Mouse (Mus musculus) forebrain, embryonic 16.5 days (tissue): ENCODE results near the gene Tns1. TPM values are rescaled to one million over a fixed set of nuclear protein-coding genes. Genes with fewer than 3 reads are reported as not detected.

Experiments used
- ATAC-seq: fragments of 200-750 bp; cut with Nextera tagmentation; 2 replicates; pipeline ENCODE4 v1.8.0; 2017; ENCODE audit warnings: mild to moderate bottlenecking, moderate library complexity
- H3K27ac ChIP-seq: fragments of 300-500 bp; sonication (generic); 2 replicates; pipeline ENCODE4 v1.5.1; 2014; ENCODE audit warnings: low read length, control low read depth
- H3K27me3 ChIP-seq: fragments of 300-500 bp; sonication (generic); replicated peaks from 2 replicates; pipeline ENCODE4 v1.6.1; 2014; ENCODE audit warnings: low read length; ENCODE audit not compliant: control insufficient read depth, insufficient read depth
- H3K36me3 ChIP-seq: fragments of 300-500 bp; sonication (generic); 2 replicates; pipeline ENCODE4 v1.6.1; 2014; ENCODE audit not compliant: control insufficient read depth, insufficient read depth
- H3K4me1 ChIP-seq: fragments of 300-500 bp; sonication (generic); replicated peaks from 2 replicates; pipeline ENCODE4 v1.6.1; 2014; ENCODE audit warnings: low read length; ENCODE audit not compliant: control insufficient read depth, insufficient read depth
- H3K4me2 ChIP-seq: fragments of 300-500 bp; sonication (generic); 2 replicates; pipeline ENCODE4 v1.6.1; 2014; ENCODE audit warnings: mild to moderate bottlenecking, low read length, control low read depth
- H3K4me3 ChIP-seq: fragments of 300-500 bp; sonication (generic); replicated peaks from 2 replicates; pipeline ENCODE4 v1.5.1; 2014; ENCODE audit warnings: mild to moderate bottlenecking, low read length, control low read depth
- H3K9ac ChIP-seq: fragments of 300-500 bp; sonication (generic); replicated peaks from 2 replicates; pipeline ENCODE4 v1.6.1; 2014; ENCODE audit warnings: low read depth, low read length, control low read depth
- H3K9me3 ChIP-seq: fragments of 300-500 bp; sonication (generic); 2 replicates; pipeline ENCODE4 v1.6.1; 2016; ENCODE audit warnings: low read length; ENCODE audit not compliant: control insufficient read depth
- WGBS: fragments of 180-500 bp; shearing (Covaris S2); extraction: QIAGEN DNeasy Blood & Tissue Kit; methylation state at CpG from one replicate; pipeline ENCODE4 v1.1.7; 2014; 5-methylcytosine and 5-hydroxymethylcytosine counted together
- polyA plus RNA-seq: library from polyadenylated mRNA; unstranded; fragments of >200 nt; fragmentation: Nextera tagmentation; extraction: Ambion mirVana; gene quantifications from 2 replicates; pipeline ENCODE4 v1.2.1, GENCODE M21; 2015

Tns1 gene
- polyA plus RNA-seq, 1 experiment from 2014 or later = 10.7 TPM

GRCm38 (mm10) chr1:74124991-74125552 lies 823 bp upstream of the Tns1 start, which contains the start of gene Rufy4:
Gene Rufy4, plus strand, starts transcription at chr1:74125541.
- H3K36me3 ChIP-seq = no peaks in the 10 kb centered on the region
- H3K9ac ChIP-seq = peak within 1 kb of the TSS; percentile 59
- WGBS = 2% methylated on average over 12 of the region's 12 CpGs
- no peak within 1 kb of the TSS for H3K27ac ChIP-seq
- H3K4me1 ChIP-seq = peaks cover 25% of the 10 kb centered on the region
- no peaks in the 10 kb centered on the region for H3K9me3 ChIP-seq
- H3K4me3 ChIP-seq = peak within 1 kb of the TSS; percentile 53
- H3K4me2 ChIP-seq = peak within 1 kb of the TSS; percentile 93
- ATAC-seq = peak; percentile 43
- H3K27me3 ChIP-seq = no peaks in the 10 kb centered on the region; the same call in 1 of the 2 replicates

- H3K27me3 ChIP-seq = no peaks in the 10 kb centered on the region; the same call in 1 of the 2 replicates
- 65% methylated on average over 8 of the region's 8 CpGs for WGBS
- no peak overlapping the region for H3K27ac ChIP-seq
- no peaks in the 10 kb centered on the region for H3K36me3 ChIP-seq
- H3K9ac ChIP-seq = no peak overlapping the region
- no peak overlapping the region for H3K4me2 ChIP-seq
- H3K9me3 ChIP-seq = no peaks in the 10 kb centered on the region
- peaks cover 31% of the 10 kb centered on the region for H3K4me1 ChIP-seq
- H3K4me3 ChIP-seq = no peak overlapping the region
- ATAC-seq = no peak
These were observed 1.0 kb downstream of the Tns1 start for GRCm38 (mm10) chr1:74123215-74123614.

- Histone ChIP-seq H3K27me3 (no peaks in the 10 kb centered on the region; the same call in 1 of the 2 replicates), H3K9ac (no peak overlapping the region), H3K4me2 (no peak overlapping the region), H3K4me1 (peaks cover 31% of the 10 kb centered on the region), H3K9me3 (no peaks in the 10 kb centered on the region), H3K36me3 (no peaks in the 10 kb centered on the region), H3K4me3 (no peak overlapping the region), H3K27ac (no peak overlapping the region)
- WGBS = 37% methylated on average over 9 of the region's 9 CpGs
- peak; percentile 51 for ATAC-seq
These were observed 2.2 kb downstream of the Tns1 start for GRCm38 (mm10) chr1:74121821-74122576.

- Histone ChIP-seq H3K4me1 (peaks cover 31% of the 10 kb centered on the region), H3K27me3 (no peaks in the 10 kb centered on the region; the same call in 1 of the 2 replicates), H3K27ac (no peak overlapping the region), H3K9ac (no peak overlapping the region), H3K36me3 (no peaks in the 10 kb centered on the region), H3K4me2 (no peak overlapping the region), H3K9me3 (no peaks in the 10 kb centered on the region), H3K4me3 (no peak overlapping the region)
- ATAC-seq = no peak
- WGBS = 73% methylated on average over 7 of the region's 7 CpGs
These were observed 3.1 kb downstream of the Tns1 start for GRCm38 (mm10) chr1:74121138-74121537.

- Histone ChIP-seq H3K9me3 (no peaks in the 10 kb centered on the region), H3K4me2 (no peak overlapping the region), H3K4me3 (no peak overlapping the region), H3K27ac (no peak overlapping the region), H3K4me1 (peaks cover 20% of the 10 kb centered on the region), H3K36me3 (no peaks in the 10 kb centered on the region), H3K9ac (no peak overlapping the region), H3K27me3 (no peaks in the 10 kb centered on the region)
- WGBS = 21% methylated on average over 1 of the region's 1 CpGs
- ATAC-seq = peak; percentile 54
These were observed 5.1 kb downstream of the Tns1 start for GRCm38 (mm10) chr1:74119115-74119514.

GRCm38 (mm10) chr1:74117876-74118275 lies 6.4 kb downstream of the Tns1 start:
- Histone ChIP-seq H3K4me2 (no peak overlapping the region), H3K4me1 (peaks cover 19% of the 10 kb centered on the region), H3K9ac (no peak overlapping the region), H3K27ac (no peak overlapping the region), H3K9me3 (no peaks in the 10 kb centered on the region), H3K4me3 (no peak overlapping the region), H3K36me3 (no peaks in the 10 kb centered on the region), H3K27me3 (no peaks in the 10 kb centered on the region)
- ATAC-seq = no peak
- WGBS = 87% methylated on average over 6 of the region's 6 CpGs

GRCm38 (mm10) chr1:74113071-74113470 lies 11.2 kb downstream of the Tns1 start:
- Histone ChIP-seq H3K9ac (0 out of 2 replicates have a peak overlapping the region, but pooled peaks have one; percentile 17), H3K27ac (no peak overlapping the region), H3K4me2 (no peak overlapping the region), H3K4me3 (no peak overlapping the region), H3K36me3 (no peaks in the 10 kb centered on the region), H3K27me3 (no peaks in the 10 kb centered on the region), H3K4me1 (peaks cover 19% of the 10 kb centered on the region), H3K9me3 (no peaks in the 10 kb centered on the region)
- WGBS = 70% methylated on average over 3 of the region's 3 CpGs
- no peak for ATAC-seq

- Histone ChIP-seq H3K4me1 (peaks cover 19% of the 10 kb centered on the region), H3K4me3 (no peak overlapping the region), H3K36me3 (no peaks in the 10 kb centered on the region), H3K9ac (no peak overlapping the region), H3K27ac (peak overlapping the region; percentile 41; the same call in 1 of the 2 replicates), H3K9me3 (no peaks in the 10 kb centered on the region), H3K27me3 (no peaks in the 10 kb centered on the region), H3K4me2 (no peak overlapping the region)
- ATAC-seq = no peak
- 14% methylated on average over 6 of the region's 6 CpGs for WGBS
These were observed 12.6 kb downstream of the Tns1 start for GRCm38 (mm10) chr1:74111696-74112030.

GRCm38 (mm10) chr1:74110932-74111695 lies 13.1 kb downstream of the Tns1 start:
- H3K36me3 ChIP-seq = no peaks in the 10 kb centered on the region
- peak overlapping the region; percentile 41 for H3K27ac ChIP-seq
- no peak overlapping the region for H3K9ac ChIP-seq
- H3K27me3 ChIP-seq = no peaks in the 10 kb centered on the region
- peak; percentile 93 for ATAC-seq
- no peak overlapping the region for H3K4me3 ChIP-seq
- 7% methylated on average over 8 of the region's 8 CpGs for WGBS
- H3K4me1 ChIP-seq = peaks cover 19% of the 10 kb centered on the region
- no peaks in the 10 kb centered on the region for H3K9me3 ChIP-seq
- no peak overlapping the region for H3K4me2 ChIP-seq
